Mouse (Mus musculus) kidney, postnatal 14 days (tissue): ENCODE measurements at regions not wholly inside any gene's neighbourhood (a gene's known extent, or its start where the extent isn't known, plus 50 kb on each side); places are given as distances from the start of the nearest gene placed in this dataset.

Experiments
- DNase-seq: peaks from one replicate; pipeline ENCODE4 v3.0.0; 2022; ENCODE audit warnings: mixed read lengths

- DNase-seq: no peak
Measured at GRCm38 (mm10) chr5:45121751-45122280, 322.3 kb upstream of the Ldb2 start.

GRCm38 (mm10) chr5:45119757-45120156 lies 320.3 kb upstream of the Ldb2 start:
- DNase-seq: no peak

GRCm38 (mm10) chr5:45111246-45111645 lies 311.8 kb upstream of the Ldb2 start:
- DNase-seq: no peak

- no peak for DNase-seq
Measured at GRCm38 (mm10) chr5:45110797-45111196, 311.3 kb upstream of the Ldb2 start.

GRCm38 (mm10) chr5:45105236-45105816 lies 305.8 kb upstream of the Ldb2 start:
- no peak for DNase-seq

GRCm38 (mm10) chr5:45103763-45104428 lies 304.4 kb upstream of the Ldb2 start:
- DNase-seq: no peak

GRCm38 (mm10) chr5:45102661-45103060 lies 303.2 kb upstream of the Ldb2 start:
- DNase-seq: peak; percentile 28

GRCm38 (mm10) chr5:45101777-45102176 lies 302.3 kb upstream of the Ldb2 start:
- DNase-seq: no peak

GRCm38 (mm10) chr5:45099082-45099481 lies 299.6 kb upstream of the Ldb2 start:
- no peak for DNase-seq

GRCm38 (mm10) chr5:45097941-45098340 lies 298.5 kb upstream of the Ldb2 start:
- no peak for DNase-seq

- DNase-seq: peak; percentile 24
Measured at GRCm38 (mm10) chr5:45084741-45085140, 285.3 kb upstream of the Ldb2 start.

- DNase-seq: no peak
Measured at GRCm38 (mm10) chr5:45082601-45083000, 283.1 kb upstream of the Ldb2 start.

GRCm38 (mm10) chr5:45076347-45076890 lies 276.9 kb upstream of the Ldb2 start:
- no peak for DNase-seq

- no peak for DNase-seq
Measured at GRCm38 (mm10) chr5:45075195-45075594, 275.7 kb upstream of the Ldb2 start.

- no peak for DNase-seq
Measured at GRCm38 (mm10) chr5:45072529-45072928, 273.0 kb upstream of the Ldb2 start.

GRCm38 (mm10) chr5:45065917-45066699 lies 266.6 kb upstream of the Ldb2 start:
- DNase-seq: no peak

GRCm38 (mm10) chr5:45062567-45062966 lies 263.1 kb upstream of the Ldb2 start:
- no peak for DNase-seq

GRCm38 (mm10) chr5:45055276-45055959 lies 255.9 kb upstream of the Ldb2 start:
- no peak for DNase-seq

- DNase-seq: no peak
Measured at GRCm38 (mm10) chr5:45049410-45049809, 249.9 kb upstream of the Ldb2 start.

GRCm38 (mm10) chr5:45042914-45043313 lies 243.4 kb upstream of the Ldb2 start:
- no peak for DNase-seq

- no peak for DNase-seq
Measured at GRCm38 (mm10) chr5:45036430-45036829, 236.9 kb upstream of the Ldb2 start.

GRCm38 (mm10) chr5:45033146-45033545 lies 233.7 kb upstream of the Ldb2 start:
- no peak for DNase-seq

- DNase-seq: no peak
Measured at GRCm38 (mm10) chr5:45027876-45028275, 228.4 kb upstream of the Ldb2 start.
